Mouse (Mus musculus) liver, adult 2 months (tissue): ENCODE results near the gene Zfp626.

ENCODE experiments used
- CTCF ChIP-seq: fragments of 200-500 bp; IDR thresholded peaks from 2 replicates; pipeline ENCODE4 v1.5.1; 2011; ENCODE audit warnings: low read depth, low read length, control low read depth
- POLR2A ChIP-seq: fragments of 200-500 bp; IDR thresholded peaks from 2 replicates; pipeline ENCODE4 v1.6.1; 2011; ENCODE audit warnings: low read length, control low read depth; ENCODE audit not compliant: insufficient read depth; ENCODE audit errors: extremely low read depth

DNA sequence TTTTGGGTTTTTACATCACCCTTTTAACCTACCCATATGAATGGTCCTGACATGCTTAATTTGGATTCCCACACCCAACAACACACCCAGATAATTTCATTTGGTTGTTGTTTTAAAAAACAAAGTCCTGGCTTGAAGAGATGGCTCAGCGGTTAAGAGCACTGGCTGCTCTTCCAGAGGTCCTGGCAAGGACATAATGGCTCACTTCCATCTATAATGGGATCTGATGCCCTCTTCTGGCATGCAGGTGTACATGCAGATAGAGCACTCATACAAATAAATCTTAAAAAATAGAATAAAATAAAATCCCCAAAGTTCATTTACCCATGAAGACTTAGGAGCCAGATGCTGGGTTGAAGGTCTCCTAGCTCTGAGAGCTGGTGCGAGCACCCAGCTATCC, 5.9 kb upstream of the Zfp626 start:
- TF ChIP-seq POLR2A, result no peak
- TF ChIP-seq CTCF, result no peak
